Mouse (Mus musculus) liver, postnatal 0 days (tissue): ENCODE measurements around the gene Hs3st6. TPM values are rescaled to one million over a fixed set of nuclear protein-coding genes. Genes with fewer than 3 reads are reported as not detected.

ENCODE experiments used
- ATAC-seq: fragments of 200-750 bp; cut with Nextera tagmentation; 2 replicates; pipeline ENCODE4 v1.8.0; 2017; ENCODE audit warnings: mild to moderate bottlenecking, moderate library complexity
- DNase-seq: peaks from one replicate; pipeline ENCODE4 v3.0.0-alpha.2; 2016
- H3K27ac ChIP-seq: fragments of 300-500 bp; sonication (generic); 2 replicates; pipeline ENCODE4 v1.5.1; 2014; ENCODE audit warnings: antibody characterized with exemption, moderate library complexity, mild to moderate bottlenecking, low read depth
- H3K27me3 ChIP-seq: fragments of 300-500 bp; sonication (generic); 2 replicates; pipeline ENCODE4 v1.6.1; 2014; ENCODE audit warnings: low read length, control low read depth, mixed read lengths; ENCODE audit not compliant: insufficient read depth
- H3K36me3 ChIP-seq: fragments of 300-500 bp; sonication (generic); replicated peaks from 2 replicates; pipeline ENCODE4 v1.6.1; 2014; ENCODE audit warnings: mild to moderate bottlenecking, control low read depth, low read length, moderate library complexity, mixed read lengths; ENCODE audit not compliant: insufficient read depth
- H3K4me1 ChIP-seq: fragments of 300-500 bp; sonication (generic); 2 replicates; pipeline ENCODE4 v1.6.1; 2014; ENCODE audit warnings: antibody characterized with exemption, mild to moderate bottlenecking, control low read depth; ENCODE audit not compliant: insufficient read depth
- H3K4me2 ChIP-seq: fragments of 300-500 bp; sonication (generic); 2 replicates; pipeline ENCODE4 v1.6.1; 2014; ENCODE audit warnings: low read depth, mild to moderate bottlenecking, low read length, moderate library complexity, mixed read lengths
- H3K4me3 ChIP-seq: fragments of 300-500 bp; sonication (generic); 2 replicates; pipeline ENCODE4 v1.5.1; 2014; ENCODE audit warnings: low read depth, low read length
- H3K9ac ChIP-seq: fragments of 300-500 bp; sonication (generic); replicated peaks from 2 replicates; pipeline ENCODE4 v1.6.1; 2014; ENCODE audit warnings: mild to moderate bottlenecking, moderate library complexity
- H3K9me3 ChIP-seq: fragments of 300-500 bp; sonication (generic); 2 replicates; pipeline ENCODE4 v1.6.1; 2016; ENCODE audit warnings: mild to moderate bottlenecking, control low read depth, low read length, mixed read lengths
- CTCF ChIP-seq: sonication (generic); IDR thresholded peaks from 2 replicates; pipeline ENCODE4 v1.5.1; 2016; ENCODE audit warnings: antibody characterized with exemption, low read depth
- EP300 ChIP-seq: IDR thresholded peaks from 2 replicates; pipeline ENCODE4 v1.6.1; 2016; ENCODE audit warnings: antibody characterized with exemption, low read depth, mild to moderate bottlenecking
- WGBS: fragments of 180-500 bp; shearing (Covaris S2); extraction: QIAGEN DNeasy Blood & Tissue Kit; methylation state at CpG from one replicate; pipeline ENCODE4 v1.1.7; 2014; ENCODE audit not compliant: insufficient replicate concordance; 5-methylcytosine and 5-hydroxymethylcytosine counted together
- polyA plus RNA-seq: library from polyadenylated mRNA; unstranded; fragments of >200 nt; fragmentation: Nextera tagmentation; extraction: Ambion mirVana; gene quantifications from 2 replicates; pipeline ENCODE4 v1.2.1, GENCODE M21; 2015

Gene Hs3st6
- polyA plus RNA-seq, 1 experiment from 2014 or later, result 0.20 TPM

DNA sequence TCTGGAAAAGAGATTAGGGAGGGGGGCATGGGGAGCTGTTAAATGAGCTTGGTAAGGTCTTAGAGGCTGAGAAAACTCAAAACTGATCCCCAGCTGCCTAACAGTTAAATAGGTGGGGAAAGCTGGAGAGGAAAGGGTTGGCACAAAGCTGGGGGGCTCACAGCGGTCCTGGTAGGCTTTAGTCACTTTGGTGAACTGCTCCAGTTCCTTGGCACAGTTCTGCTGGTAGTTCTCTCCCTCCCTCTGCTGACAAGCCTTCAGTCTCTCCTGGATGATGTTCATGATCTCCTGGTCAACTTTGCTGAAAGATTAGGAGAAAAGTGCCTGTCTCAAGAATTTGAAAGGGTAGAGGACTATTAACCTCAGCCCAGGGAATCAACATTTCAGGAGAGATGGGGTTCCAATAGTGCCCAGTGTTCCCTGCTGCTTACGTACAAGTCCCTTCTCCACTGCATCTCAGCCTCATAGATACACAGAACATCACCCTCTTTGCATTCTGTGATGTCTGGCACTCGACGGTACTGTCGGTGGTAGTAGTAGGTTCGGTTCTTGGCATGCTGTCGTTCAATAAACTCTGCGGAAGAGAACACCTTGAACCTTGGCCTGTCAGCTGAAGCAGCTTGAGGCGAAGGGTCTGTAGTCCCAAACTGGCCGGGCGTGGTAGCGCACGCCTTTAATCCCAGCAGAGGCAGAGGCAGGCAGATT lies 30.4 kb upstream of the Hs3st6 start:
- WGBS, result 32% methylated on average over 13 of the region's 13 CpGs
- H3K36me3 ChIP-seq, result peaks cover 19% of the 10 kb centered on the region
- no peaks in the 10 kb centered on the region for H3K9me3 ChIP-seq
- H3K27me3 ChIP-seq, result no peaks in the 10 kb centered on the region
- H3K9ac ChIP-seq, result peak overlapping the region; percentile 94
- DNase-seq, result peak; percentile 21
- H3K4me2 ChIP-seq, result peak overlapping the region; percentile 88
- peak overlapping the region; percentile 85 for H3K27ac ChIP-seq
- TF ChIP-seq EP300, result no peak
- ATAC-seq, result no peak
- H3K4me3 ChIP-seq, result peak overlapping the region; percentile 73
- H3K4me1 ChIP-seq, result peaks cover 32% of the 10 kb centered on the region

DNA sequence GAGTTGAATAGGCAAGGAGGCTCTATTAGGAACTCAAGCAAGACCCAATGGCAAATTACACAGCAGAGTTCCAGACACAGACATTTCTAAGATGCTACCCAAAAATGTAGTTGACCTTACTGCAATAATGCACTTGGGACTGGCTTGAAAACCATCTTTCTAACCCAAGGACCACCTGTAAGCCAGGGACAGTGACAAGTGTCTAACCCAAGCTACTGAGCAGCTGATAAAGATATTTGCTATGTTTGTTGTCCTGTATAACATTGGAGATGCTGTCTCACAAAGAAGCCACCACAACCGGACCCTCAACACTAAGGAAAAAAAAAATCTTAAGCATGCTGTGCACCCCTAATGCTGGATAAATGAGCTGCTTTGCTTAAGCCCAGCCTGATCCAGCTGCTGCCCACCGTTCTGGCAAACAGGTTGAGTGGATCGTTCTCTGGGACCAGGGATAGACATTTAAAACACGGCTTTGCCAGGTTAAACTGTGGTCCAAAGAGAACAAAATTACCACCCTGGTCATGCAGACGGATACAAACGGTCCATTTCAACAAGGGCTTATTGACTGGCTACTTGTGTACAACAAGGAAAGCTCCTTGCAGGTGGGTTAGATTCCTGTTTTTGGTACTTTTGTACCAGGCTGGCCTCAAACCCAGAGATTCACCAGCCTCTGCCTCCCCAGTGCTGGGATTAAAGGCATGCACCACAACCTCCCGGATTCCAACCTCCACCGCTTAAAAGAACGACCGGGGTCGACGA lies 29.5 kb upstream of the Hs3st6 start:
- Histone ChIP-seq H3K27me3 (no peaks in the 10 kb centered on the region), H3K36me3 (peaks cover 16% of the 10 kb centered on the region), H3K9ac (peak overlapping the region; percentile 94), H3K4me2 (peak overlapping the region; percentile 88), H3K4me1 (peaks cover 32% of the 10 kb centered on the region), H3K9me3 (no peaks in the 10 kb centered on the region), H3K27ac (peak overlapping the region; percentile 85), H3K4me3 (peak overlapping the region; percentile 73)
- ATAC-seq (no peak), DNase-seq (peak; percentile 13)
- under 1% methylated on average over 12 of the region's 12 CpGs for WGBS
- TF ChIP-seq CTCF, result no peak
- TF ChIP-seq EP300, result no peak

DNA sequence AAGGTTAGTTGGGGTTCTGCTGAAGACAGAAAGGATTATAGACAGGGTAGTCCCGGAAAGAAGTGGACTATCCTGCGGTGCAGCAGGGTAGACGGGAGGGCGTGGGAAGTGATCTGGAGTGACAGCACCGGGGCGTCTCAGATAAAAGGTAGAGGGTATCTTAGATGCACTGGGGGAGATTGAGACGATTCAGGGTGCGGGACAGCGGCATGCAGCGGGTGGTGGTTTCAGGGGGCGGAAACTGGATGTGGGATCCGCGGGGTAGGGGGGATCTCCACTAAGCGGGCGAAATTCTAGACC lies 29.0 kb upstream of the Hs3st6 start:
- 0% methylated on average over 15 of the region's 15 CpGs for WGBS
- Histone ChIP-seq H3K27me3 (no peaks in the 10 kb centered on the region), H3K9me3 (no peaks in the 10 kb centered on the region), H3K4me3 (peak overlapping the region; percentile 73), H3K9ac (peak overlapping the region; percentile 94), H3K36me3 (peaks cover 16% of the 10 kb centered on the region), H3K4me1 (peaks cover 28% of the 10 kb centered on the region), H3K27ac (peak overlapping the region; percentile 85), H3K4me2 (peak overlapping the region; percentile 88)
- no peak for TF ChIP-seq CTCF
- no peak; the same call in 1 of the 2 replicates for TF ChIP-seq EP300
- DNase-seq (no peak), ATAC-seq (peak; percentile 21)

DNA sequence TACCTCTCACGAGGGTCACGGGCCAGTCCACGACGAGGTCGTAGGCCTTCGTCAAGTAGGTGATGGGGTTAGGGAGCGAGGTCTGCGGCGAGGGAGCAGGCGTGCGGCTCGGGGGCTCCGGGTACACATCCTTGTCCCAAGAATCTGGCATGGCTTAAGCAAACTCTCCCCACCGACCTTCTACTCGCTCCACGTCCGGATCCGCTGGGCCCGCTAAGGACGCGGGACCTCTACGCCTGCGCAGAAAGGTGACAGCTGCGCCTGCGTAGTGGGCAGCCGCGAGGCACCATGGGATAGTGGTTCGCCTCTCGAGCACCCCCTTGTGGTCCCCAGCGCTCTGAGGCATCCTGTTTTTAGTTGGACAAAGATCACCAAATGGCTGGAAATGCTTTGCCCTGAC lies 28.6 kb upstream of the Hs3st6 start, which contains the start of gene Ndufb10:
TSS of gene Ndufb10 (minus strand) at position 295 of the 400 bp plus-strand sequence.
- TF ChIP-seq EP300 (no peak), CTCF (peak; percentile 100)

DNA sequence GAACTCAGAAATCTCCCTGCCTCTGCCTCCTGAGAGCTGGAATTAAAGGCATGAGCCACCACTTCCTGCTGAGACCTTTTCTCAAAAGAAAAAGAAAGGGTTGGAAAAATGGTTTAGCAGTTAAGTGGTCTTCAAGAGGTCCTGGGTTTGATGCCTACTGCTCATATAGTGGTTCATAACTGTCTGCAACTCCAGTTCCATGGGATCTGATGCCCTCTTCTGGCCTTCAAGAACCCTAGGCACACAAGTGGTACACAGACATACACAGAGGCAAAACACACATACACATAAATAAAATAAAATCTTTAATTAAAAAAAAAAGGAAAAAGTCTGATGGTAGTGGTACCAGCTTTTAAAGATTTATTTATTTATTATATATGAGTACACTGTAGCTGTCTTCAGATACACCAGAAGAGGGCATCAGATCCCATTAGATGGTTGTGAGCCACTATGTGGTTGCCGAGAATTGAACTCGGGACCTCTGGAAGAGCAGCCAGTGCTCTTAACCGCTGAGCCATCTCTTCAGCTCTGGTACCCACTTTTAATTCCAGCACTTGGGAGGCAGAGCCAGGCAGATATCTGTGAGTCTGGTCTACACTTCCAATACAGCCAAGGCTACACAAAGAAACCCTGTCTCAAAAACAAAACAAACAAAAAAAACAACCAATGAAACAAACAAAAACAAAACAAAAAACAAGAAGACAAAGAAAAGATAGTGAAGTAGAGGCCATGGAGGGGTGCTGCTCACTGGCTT lies 27.0 kb upstream of the Hs3st6 start:
- WGBS, result 78% methylated on average over 3 of the region's 3 CpGs
- 0 out of 2 replicates have a peak, but pooled peaks have one; percentile 20 for TF ChIP-seq CTCF
- no peak for TF ChIP-seq EP300

More for the DNA sequence above, 28.6 kb upstream of the Hs3st6 start, which contains the start of gene Ndufb10:
- DNase-seq (peak; percentile 98), ATAC-seq (peak; percentile 70)
- peak within 1 kb of the TSS; percentile 85 for H3K27ac ChIP-seq
- no peaks in the 10 kb centered on the region for H3K9me3 ChIP-seq
- H3K9ac ChIP-seq, result peak within 1 kb of the TSS; percentile 94
- H3K27me3 ChIP-seq, result no peaks in the 10 kb centered on the region
- WGBS, result 0% methylated on average over 30 of the region's 30 CpGs
- H3K4me1 ChIP-seq, result peaks cover 25% of the 10 kb centered on the region
- peaks cover 16% of the 10 kb centered on the region for H3K36me3 ChIP-seq
- peak within 1 kb of the TSS; percentile 73 for H3K4me3 ChIP-seq
- peak within 1 kb of the TSS; percentile 88 for H3K4me2 ChIP-seq

DNA sequence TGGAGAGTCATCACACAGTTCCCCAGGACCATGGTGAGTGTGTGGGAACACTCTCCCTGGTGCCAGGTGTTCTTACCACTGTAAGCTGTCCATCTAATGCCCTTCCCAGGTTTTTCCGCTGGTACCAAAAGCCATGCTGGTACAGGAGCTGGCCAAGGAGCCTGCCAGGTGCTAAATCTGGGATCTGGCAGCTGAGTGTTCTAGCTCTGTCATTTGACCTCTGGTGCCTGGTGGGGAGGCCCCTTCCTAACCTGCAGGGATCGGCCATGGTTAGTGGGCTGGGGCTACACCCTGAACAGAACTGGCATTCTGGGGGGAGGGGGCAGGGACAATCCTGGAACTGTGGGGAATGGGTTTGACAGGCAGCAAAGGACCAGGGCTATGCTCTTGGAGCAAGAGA lies 25.2 kb upstream of the Hs3st6 start, which contains the start of gene Rpl3l:
TSS of gene Rpl3l (plus strand) at position 203 of the 400 bp plus-strand sequence.
- Histone ChIP-seq H3K27me3 (no peaks in the 10 kb centered on the region), H3K36me3 (peaks cover under 1% of the 10 kb centered on the region; the same call in 1 of the 2 replicates), H3K9ac (no peak within 1 kb of the TSS; the same call in 1 of the 2 replicates), H3K27ac (no peak within 1 kb of the TSS), H3K4me1 (peaks cover 14% of the 10 kb centered on the region), H3K4me2 (no peak within 1 kb of the TSS), H3K4me3 (no peak within 1 kb of the TSS), H3K9me3 (no peaks in the 10 kb centered on the region)
- TF ChIP-seq EP300 (no peak), CTCF (no peak)
- DNase-seq, result no peak
- 75% methylated on average over 2 of the region's 2 CpGs for WGBS
- no peak for ATAC-seq

More for the DNA sequence above, 27.0 kb upstream of the Hs3st6 start:
- no peak overlapping the region for H3K27ac ChIP-seq
- no peak for ATAC-seq
- DNase-seq, result no peak
- H3K27me3 ChIP-seq, result no peaks in the 10 kb centered on the region
- no peak overlapping the region for H3K4me3 ChIP-seq
- peaks cover 16% of the 10 kb centered on the region for H3K36me3 ChIP-seq
- no peaks in the 10 kb centered on the region for H3K9me3 ChIP-seq
- peaks cover 25% of the 10 kb centered on the region for H3K4me1 ChIP-seq
- H3K9ac ChIP-seq, result no peak overlapping the region
- H3K4me2 ChIP-seq, result no peak overlapping the region
